8 mouse cellular contexts compared by ENCODE assay signal in genomic region chr10:9676418-9676786, GRCm38 (mm10). TPM values are rescaled to one million over a fixed set of nuclear protein-coding genes. Genes with fewer than 3 reads are reported as not detected.
A peak's percentile ranks its signal among the peaks of the same experiment; 100 is the strongest.
DNase-seq lines count a peak whose midpoint lies in the region; ATAC-seq lines count a peak whose summit lies in the region.

No protein-coding gene starts in this region.

- peaks cover 28% of the 10 kb centered on the region for H3K4me1 ChIP-seq in kidney, embryonic 15.5 days
- H3K4me1 ChIP-seq in embryonic facial prominence, embryonic 13.5 days: peaks cover 33% of the 10 kb centered on the region
- H3K4me1 ChIP-seq in hindbrain, embryonic 16.5 days (ENCODE audit: control insufficient read depth, insufficient read depth, low read depth, low read length): peaks cover 15% of the 10 kb centered on the region

- H3K36me3 ChIP-seq in kidney, embryonic 15.5 days: no peaks in the 10 kb centered on the region
- H3K36me3 ChIP-seq in embryonic facial prominence, embryonic 13.5 days: no peaks in the 10 kb centered on the region
- H3K36me3 ChIP-seq in hindbrain, embryonic 16.5 days (ENCODE audit: control insufficient read depth, insufficient read depth, low read length): no peaks in the 10 kb centered on the region

- ATAC-seq in kidney, embryonic 15.5 days (replicated peaks; ENCODE audit: low FRiP score): no peak
- no peak for ATAC-seq in embryonic facial prominence, embryonic 13.5 days (ENCODE audit: insufficient number of reproducible peaks, insufficient read depth, low FRiP score, low TSS enrichment, low read depth)
- no peak for ATAC-seq in hindbrain, embryonic 16.5 days

- H3K9ac ChIP-seq in kidney, embryonic 15.5 days: no peak overlapping the region
- 0 out of 2 replicates have a peak overlapping the region, but pooled peaks have one; percentile 79 for H3K9ac ChIP-seq in embryonic facial prominence, embryonic 13.5 days
- H3K9ac ChIP-seq in hindbrain, embryonic 16.5 days (ENCODE audit: low read depth, low read length): peak overlapping the region; percentile 33; the same call in 1 of the 2 replicates

- no peaks in the 10 kb centered on the region for H3K9me3 ChIP-seq in kidney, embryonic 15.5 days (replicated peaks)
- H3K9me3 ChIP-seq in embryonic facial prominence, embryonic 13.5 days: no peaks in the 10 kb centered on the region
- no peaks in the 10 kb centered on the region for H3K9me3 ChIP-seq in hindbrain, embryonic 16.5 days (ENCODE audit: control insufficient read depth, low read length)

- H3K27ac ChIP-seq in kidney, embryonic 15.5 days: no peak overlapping the region
- H3K27ac ChIP-seq in embryonic facial prominence, embryonic 13.5 days: peak overlapping the region; percentile 28
- no peak overlapping the region for H3K27ac ChIP-seq in hindbrain, embryonic 16.5 days (ENCODE audit: low read depth, low read length)

- DNase-seq in kidney, adult 9 months: no peak
- DNase-seq in neural tube, embryonic 10.5 days (ENCODE audit: extremely low spot score, low spot score): peak; percentile 43
- DNase-seq in urinary bladder, postnatal 25 days (ENCODE audit: low spot score): no peak
- DNase-seq in right cerebral cortex, adult 18-20 months: no peak
- no peak for DNase-seq in kidney, postnatal 14 days

- H3K4me2 ChIP-seq in kidney, embryonic 15.5 days: peak overlapping the region; percentile 98
- peak overlapping the region; percentile 96 for H3K4me2 ChIP-seq in embryonic facial prominence, embryonic 13.5 days
- H3K4me2 ChIP-seq in hindbrain, embryonic 16.5 days (ENCODE audit: low read length): peak overlapping the region; percentile 98

- H3K27me3 ChIP-seq in kidney, embryonic 15.5 days: peaks cover 44% of the 10 kb centered on the region
- H3K27me3 ChIP-seq in embryonic facial prominence, embryonic 13.5 days: peaks cover 7% of the 10 kb centered on the region; the same call in 1 of the 2 replicates
- peaks cover 6% of the 10 kb centered on the region for H3K27me3 ChIP-seq in hindbrain, embryonic 16.5 days (replicated peaks; ENCODE audit: control insufficient read depth, insufficient read depth, low read length)

- WGBS in kidney, embryonic 15.5 days: 8% methylated on average over 7 of the region's 7 CpGs
- 4% methylated on average over 7 of the region's 7 CpGs for WGBS in embryonic facial prominence, embryonic 13.5 days
- WGBS in hindbrain, embryonic 16.5 days: 6% methylated on average over 7 of the region's 7 CpGs

- no peak overlapping the region for H3K4me3 ChIP-seq in kidney, embryonic 15.5 days (replicated peaks)
- peak overlapping the region; percentile 80 for H3K4me3 ChIP-seq in embryonic facial prominence, embryonic 13.5 days
- no peak overlapping the region for H3K4me3 ChIP-seq in hindbrain, embryonic 16.5 days (ENCODE audit: low read length)

RNA-seq across cellular contexts. Expression of gene Samd5, which starts 1.4 kb away (rescaled TPM):
- 3.2 and 4.1 TPM in 2 replicates for polyA plus RNA-seq in kidney, embryonic 15.5 days (2015; fragmentation: Nextera tagmentation; extraction: Ambion mirVana)
- 13.8 and 15.2 TPM in 2 replicates for polyA plus RNA-seq in embryonic facial prominence, embryonic 13.5 days (2015; fragmentation: Nextera tagmentation; extraction: Ambion mirVana)
- polyA plus RNA-seq in hindbrain, embryonic 16.5 days (2015; fragmentation: Nextera tagmentation; extraction: Ambion mirVana): 3.9 and 4.4 TPM in 2 replicates
